Mouse (Mus musculus) heart, adult 2 months (tissue): ENCODE data around the gene Tchhl1.

Experiments
- CTCF ChIP-seq: fragments of 200-600 bp; IDR thresholded peaks from 2 replicates; pipeline ENCODE4 v1.8.1; 2022; ENCODE audit warnings: antibody characterized with exemption, mild to moderate bottlenecking, moderate library complexity
- EP300 ChIP-seq: fragments of 200-500 bp; IDR thresholded peaks from 2 replicates; pipeline ENCODE4 v1.6.1; 2011; ENCODE audit warnings: low read depth, low read length, control low read depth; ENCODE audit not compliant: insufficient read depth
- POLR2A ChIP-seq: fragments of 200-500 bp; IDR thresholded peaks from 2 replicates; pipeline ENCODE4 v1.6.1; 2011; ENCODE audit warnings: mild to moderate bottlenecking, low read depth, low read length, control low read depth; ENCODE audit not compliant: insufficient read depth

GRCm38 (mm10) chr3:93505960-93506863 is 37.7 kb downstream of the Tchhl1 start:
- TF ChIP-seq POLR2A, result no peak
- TF ChIP-seq CTCF, result no peak
- TF ChIP-seq EP300, result no peak
